Mouse (Mus musculus) frontal cortex, postnatal 14 days (tissue): ENCODE measurements at regions not wholly inside any gene's neighbourhood (a gene's known extent, or its start where the extent isn't known, plus 50 kb on each side); places are given as distances from the start of the nearest gene placed in this dataset.

Source experiments
- DNase-seq, 2 experiments: peaks; one replicate each; pipeline ENCODE4 v3.0.0; 2022; ENCODE audit warnings: low spot score in 2 of 2

DNA sequence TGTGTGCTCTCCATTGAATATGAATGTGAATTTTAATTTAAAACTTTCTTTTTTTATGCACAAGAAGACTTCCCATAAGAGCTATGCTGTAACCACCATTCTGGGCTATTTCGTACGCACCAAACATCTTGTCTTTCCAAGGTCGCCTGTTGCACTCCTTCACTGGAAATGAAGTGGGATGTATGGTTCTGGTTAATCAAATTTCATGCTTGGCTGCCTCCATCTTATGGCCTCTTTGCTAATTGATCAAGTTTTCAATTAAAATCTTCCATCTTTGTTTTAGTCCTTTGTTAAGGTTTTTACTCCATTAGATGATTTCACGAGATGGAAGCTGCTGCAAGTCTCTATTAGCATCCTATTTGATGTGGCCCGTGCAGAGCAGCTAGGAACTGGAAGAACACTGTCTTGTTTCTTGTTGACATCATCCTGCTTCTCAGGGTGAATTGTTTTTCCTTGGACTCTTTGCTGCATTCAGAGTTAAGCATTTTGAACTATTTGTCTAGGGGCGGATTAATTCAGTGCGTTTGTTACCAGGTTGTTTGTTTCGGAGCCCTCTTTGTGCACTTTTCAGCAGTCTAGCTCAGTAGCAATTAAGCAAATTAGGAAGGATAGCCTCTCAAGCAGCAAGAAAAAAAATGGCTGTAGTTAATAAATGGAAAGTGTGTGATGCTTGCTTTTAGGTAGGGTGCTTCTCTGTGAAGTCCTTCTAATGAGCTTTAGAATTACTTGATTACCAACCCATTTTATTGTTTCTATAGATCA lies 147.4 kb upstream of the Alcam start:
- no peak for DNase-seq

DNA sequence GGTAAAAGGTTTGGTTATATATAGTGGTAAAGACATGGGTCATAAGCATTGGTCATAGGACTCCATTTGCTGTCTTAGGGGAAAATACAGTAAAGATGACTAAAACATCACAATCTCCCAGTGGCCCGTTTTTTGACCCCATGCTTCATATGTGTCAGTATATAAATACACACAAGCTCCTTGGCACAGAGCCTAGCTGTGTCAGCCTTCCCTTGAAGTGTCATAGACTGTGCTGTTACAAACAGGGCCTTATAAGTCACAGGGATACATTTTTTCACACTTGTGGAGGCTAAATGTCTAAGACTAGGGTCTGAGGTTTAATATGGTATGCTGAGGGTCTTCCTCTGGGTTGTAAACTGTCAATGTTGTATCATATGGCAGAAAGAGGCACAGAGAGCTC lies 144.4 kb upstream of the Alcam start:
- no peak for DNase-seq

DNA sequence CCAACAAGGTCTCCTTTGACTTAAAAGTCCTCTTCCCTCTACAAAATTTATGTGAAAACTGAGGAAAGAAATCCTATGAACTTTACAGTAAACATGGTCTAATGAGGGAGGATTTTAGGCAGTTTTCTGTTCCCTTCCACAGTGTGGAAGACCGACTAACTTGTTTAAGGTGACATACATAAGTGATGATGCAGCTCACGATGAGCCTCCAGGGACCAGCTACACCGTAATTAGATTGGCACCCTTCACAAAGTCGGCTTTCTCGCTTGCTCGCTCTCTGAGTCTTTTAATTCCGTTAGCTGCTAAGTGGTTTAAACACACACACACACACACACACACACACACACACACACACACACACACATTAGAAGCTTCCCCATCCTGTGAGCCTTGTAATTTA lies 143.3 kb upstream of the Alcam start:
- DNase-seq, result no peak

DNA sequence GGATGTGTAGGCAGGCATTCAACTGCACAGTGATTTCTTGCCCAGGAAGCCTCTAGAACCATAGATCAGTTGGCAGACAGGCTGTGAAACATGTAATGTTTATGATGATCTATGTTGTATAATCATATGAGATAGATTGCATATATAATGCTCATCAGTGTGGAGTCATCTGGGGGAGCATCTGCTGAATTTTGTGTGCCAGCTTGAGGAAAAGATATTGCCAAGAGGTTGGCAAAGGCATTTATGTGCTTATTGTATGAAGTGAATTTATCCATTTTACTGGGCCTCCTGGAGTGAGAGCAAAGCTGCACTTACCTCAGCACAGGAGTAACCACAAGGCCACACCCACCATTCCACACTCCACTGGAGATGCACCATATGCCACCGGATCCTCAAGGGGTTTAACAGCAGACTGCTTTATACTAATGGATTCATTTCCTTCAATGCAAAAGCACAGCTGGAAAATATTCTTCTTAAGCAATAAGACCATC lies 134.5 kb upstream of the Alcam start:
- DNase-seq, result no peak

DNA sequence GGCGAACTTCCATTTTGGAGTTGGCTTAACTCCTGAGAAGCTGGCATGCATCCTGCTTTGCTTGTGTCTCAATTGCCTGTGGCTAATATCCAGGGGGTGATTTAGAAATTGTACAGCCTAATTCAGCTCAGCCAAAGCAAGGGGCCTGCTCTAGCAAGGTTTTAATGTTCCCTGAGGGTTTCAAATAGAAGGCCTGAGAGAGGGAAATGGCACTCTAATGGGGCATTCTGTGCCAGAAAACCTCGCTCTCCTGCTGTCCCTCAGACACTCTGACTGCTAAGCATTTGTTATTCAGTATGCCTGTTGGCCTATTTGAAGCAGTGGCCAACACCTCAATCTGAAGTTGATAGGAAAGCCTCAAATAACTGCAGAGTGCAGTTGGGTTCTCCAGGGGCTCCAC lies 115.2 kb upstream of the Alcam start:
- DNase-seq, result peak in 1 of 2 experiments; percentile 12

DNA sequence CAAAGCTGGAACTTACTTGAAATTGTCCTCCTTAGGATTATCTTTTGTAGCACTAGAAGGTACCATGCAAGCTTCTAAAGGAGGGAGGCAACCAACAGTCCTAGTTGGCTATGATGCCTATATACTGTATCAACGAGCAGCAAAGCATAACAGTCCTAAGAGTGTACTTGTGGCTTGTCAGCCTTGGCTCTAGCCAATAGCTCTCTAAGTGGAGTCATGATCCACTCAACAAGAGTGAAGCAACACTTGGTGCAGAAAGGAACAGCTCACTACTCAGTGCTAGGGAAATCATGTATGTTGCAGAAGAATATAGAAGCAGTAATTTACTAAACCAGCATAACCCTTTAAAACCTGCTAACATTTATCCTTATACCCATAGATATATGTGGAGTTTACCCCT lies 82.4 kb upstream of the Alcam start:
- no peak for DNase-seq

DNA sequence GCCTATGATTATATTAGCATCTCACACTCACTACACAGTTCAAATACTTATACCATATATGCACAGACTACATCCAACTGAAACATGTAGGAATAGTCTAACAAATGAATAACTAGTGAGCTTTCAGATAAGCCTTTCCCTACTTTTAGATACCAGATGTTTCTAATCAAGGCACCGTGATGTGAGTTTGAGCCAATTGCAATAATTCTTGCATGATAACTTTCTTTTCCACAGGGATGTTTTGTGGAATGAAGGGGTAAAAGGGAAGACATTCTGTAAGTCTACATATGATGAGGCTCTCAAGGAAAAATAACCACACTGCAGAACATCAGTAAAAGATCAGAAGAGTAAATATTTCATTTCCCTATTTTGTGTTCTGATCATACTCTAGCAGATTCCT lies 80.7 kb upstream of the Alcam start:
- no peak for DNase-seq

DNA sequence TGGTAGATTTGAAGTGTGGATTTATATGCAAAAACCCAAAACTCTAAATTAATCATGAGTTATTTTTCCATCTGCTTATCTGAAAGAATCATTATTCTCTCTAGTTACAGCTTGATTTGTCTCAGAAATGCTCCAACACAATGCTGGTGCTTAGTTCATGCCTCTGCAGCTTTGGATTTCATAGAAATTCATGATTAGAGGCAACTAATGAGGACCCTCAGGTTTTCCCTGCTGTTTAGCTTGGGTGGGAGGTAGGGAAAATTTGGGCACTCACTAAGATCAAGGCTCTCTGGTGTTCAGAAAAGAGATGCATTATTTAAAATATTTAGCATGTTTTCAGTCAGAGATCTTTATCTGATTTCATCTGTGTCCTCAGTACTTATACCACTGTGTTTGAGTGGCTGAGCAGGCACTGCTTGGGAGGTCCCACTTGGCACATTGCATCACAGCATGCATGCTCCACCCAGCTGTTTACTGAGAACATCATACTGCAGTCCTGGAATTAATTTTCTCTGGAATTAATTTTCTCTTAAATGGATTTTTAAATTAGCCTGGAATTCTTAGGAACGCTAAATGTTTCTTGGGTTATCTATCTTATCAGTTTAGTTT lies 78.7 kb upstream of the Alcam start:
- no peak for DNase-seq

DNA sequence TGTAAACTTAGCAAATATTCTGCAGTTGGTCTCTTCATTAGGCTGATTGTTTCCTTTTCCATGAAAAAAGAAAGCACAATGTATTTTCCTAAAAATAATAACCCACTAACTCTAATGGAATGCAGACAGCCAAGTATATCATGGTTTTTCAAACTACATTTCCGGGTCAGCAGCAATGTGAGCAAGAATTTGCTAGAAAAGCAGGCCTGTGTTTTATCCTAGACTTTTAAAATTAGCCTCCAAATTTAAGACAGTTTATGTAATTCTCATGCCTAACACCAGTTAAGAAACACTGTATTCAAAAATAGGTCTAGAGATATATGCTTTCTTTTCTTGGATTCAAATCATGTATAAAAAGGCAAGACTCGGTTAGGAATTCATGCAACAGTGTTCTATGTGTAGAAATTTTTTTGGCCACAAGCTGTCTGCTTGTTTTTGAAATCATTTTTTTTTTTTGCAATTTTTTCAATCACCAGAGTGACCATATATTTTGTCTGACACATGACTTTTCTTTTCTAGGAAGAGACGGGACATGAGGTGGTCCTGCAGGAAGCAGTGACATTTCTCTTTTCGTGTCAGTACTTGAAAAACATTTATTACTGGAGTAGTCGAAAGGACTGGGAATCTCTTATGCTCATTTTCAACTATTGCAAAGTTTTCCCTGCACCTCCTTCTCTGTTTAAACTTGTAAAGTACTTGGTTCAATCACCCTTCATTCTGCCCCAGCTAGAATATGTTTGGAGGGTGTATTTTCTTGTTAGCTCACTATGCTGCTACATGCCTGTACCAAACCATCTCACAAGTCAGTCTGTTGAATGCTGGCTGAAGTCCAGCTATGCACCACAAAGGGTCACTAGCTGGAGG lies 59.9 kb upstream of the Alcam start:
- no peak for DNase-seq

DNA sequence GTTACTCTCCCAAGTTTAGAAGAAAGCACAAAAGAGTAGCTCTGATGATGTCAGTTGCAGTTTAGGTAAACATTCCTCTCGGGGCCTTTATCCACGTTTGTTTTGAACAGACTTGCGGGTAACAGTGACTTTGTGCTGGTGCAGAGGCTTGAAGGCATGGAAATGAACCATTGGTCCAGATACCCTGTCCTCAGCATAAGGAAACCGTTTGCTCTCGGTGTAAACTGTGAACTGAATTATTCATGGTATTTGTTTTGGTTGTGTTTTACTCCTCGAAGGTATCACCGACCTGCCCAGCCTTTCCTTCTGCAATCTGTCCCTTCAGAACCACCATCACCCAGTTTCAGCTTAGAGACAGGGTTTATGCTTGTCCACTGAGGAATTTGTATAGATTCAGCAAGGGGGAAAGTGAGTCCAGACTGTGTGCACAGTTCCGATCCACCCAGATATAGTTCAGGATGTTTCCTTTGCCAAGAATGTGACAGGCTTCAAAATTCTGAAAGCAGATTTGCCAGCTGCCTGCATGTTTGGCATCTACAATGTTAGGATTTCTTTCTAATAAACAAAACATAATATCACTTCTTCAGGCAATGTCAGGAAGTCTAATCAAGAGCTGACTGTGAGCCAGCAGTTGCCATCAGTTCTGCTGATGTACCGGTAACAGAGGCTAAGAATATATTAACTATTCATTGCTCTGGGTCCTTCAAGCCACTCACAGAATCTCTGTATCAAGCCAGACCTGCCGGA lies 54.9 kb upstream of the Alcam start:
- DNase-seq, result no peak
